25 mouse cellular contexts compared by ENCODE assay signal in genomic region chr10:115391896-115392295, GRCm38 (mm10).
"Had no signal": no experiment of that assay in that cellular context is flagged by ENCODE, and none has a peak within 500 bp of the region (broad histone marks: within the 10 kb centered on the region; RNA-seq: fewer than 3 reads in every experiment).

No protein-coding gene starts in this region.

- H3K4me2 ChIP-seq: heart, embryonic 12.5 days; hindbrain, embryonic 12.5 days; hindbrain, embryonic 14.5 days; intestine, embryonic 15.5 days; limb, embryonic 12.5 days had no signal

- H3K27ac ChIP-seq: gastrocnemius, adult 2 months; heart, embryonic 10.5 days; hindbrain, embryonic 10.5 days; hindbrain, embryonic 12.5 days; hindbrain, embryonic 14.5 days; intestine, embryonic 15.5 days; layer of hippocampus, adult 2 months; left cerebral cortex, adult 2 months; limb, embryonic 10.5 days; limb, embryonic 12.5 days had no signal

- H3K4me1 ChIP-seq: heart, embryonic 10.5 days; limb, embryonic 10.5 days had no signal

- ATAC-seq: hindbrain, embryonic 16.5 days; inflammation-experienced regulatory T-cells, adult 6 months; intestine, embryonic 15.5 days; intestine, postnatal 0 days had no signal

- H3K27me3 ChIP-seq: heart, embryonic 12.5 days; hindbrain, embryonic 12.5 days; intestine, embryonic 15.5 days; limb, embryonic 12.5 days had no signal

- H3K9ac ChIP-seq: heart, embryonic 12.5 days; hindbrain, embryonic 12.5 days; hindbrain, embryonic 14.5 days; intestine, embryonic 15.5 days; limb, embryonic 12.5 days had no signal

- H3K4me3 ChIP-seq: gastrocnemius, adult 2 months; heart, embryonic 10.5 days; heart, embryonic 12.5 days; hindbrain, embryonic 10.5 days; hindbrain, embryonic 12.5 days; intestine, embryonic 15.5 days; layer of hippocampus, adult 2 months; left cerebral cortex, adult 2 months; limb, embryonic 10.5 days; limb, embryonic 12.5 days had no signal

- H3K9me3 ChIP-seq: heart, embryonic 10.5 days; heart, embryonic 12.5 days; hindbrain, embryonic 10.5 days; hindbrain, embryonic 12.5 days; intestine, embryonic 15.5 days; limb, embryonic 10.5 days; limb, embryonic 12.5 days had no signal

- DNase-seq: gastrocnemius, adult 2 months; gastrocnemius, postnatal 10 days; gastrocnemius, postnatal 25 days; heart, adult 18-20 months; heart, postnatal 10 days; heart, postnatal 4 days; kidney, adult 18-20 months; kidney, adult 8-10 months; kidney, postnatal 10 days; kidney, postnatal 25 days; kidney, postnatal 4 days; liver had no signal
